Mouse (Mus musculus): ENCODE measurements around the gene Ldhc.

DNA sequence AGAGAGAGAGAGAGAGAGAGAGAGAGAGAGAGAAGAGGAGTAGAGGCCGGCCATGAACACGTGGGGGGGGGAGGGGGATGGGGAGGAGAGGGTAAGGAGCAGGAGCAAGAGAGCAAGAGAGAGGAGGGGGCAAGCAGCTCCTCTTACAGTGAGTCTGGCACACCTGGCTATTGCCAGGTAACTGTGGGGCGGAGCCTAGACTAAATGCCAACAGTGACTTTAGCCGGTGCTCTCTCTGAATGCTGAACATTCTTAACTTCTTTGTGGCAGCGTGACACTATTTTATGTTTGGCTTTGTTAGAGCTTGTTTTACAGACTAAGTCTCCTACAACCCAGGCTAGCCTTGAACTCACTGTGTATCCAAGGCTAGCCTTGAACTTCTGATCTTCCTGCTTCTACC is 18.7 kb upstream of the Ldhc start:
- TF ChIP-seq CTCF (IDR thresholded peaks at IDR 0.05) (no peak), EP300 (IDR thresholded peaks at IDR 0.05) (no peak)
